Mouse (Mus musculus): ENCODE results near the gene Taf5.
A peak's percentile ranks its signal among the peaks of the same experiment; 100 is the strongest.

Taf5 gene

GRCm38 (mm10) chr19:47067924-47068611 is 522 bp downstream of the Taf5 start:
- DNase-seq (ENCODE audit: low spot score): peak; percentile 85

DNA sequence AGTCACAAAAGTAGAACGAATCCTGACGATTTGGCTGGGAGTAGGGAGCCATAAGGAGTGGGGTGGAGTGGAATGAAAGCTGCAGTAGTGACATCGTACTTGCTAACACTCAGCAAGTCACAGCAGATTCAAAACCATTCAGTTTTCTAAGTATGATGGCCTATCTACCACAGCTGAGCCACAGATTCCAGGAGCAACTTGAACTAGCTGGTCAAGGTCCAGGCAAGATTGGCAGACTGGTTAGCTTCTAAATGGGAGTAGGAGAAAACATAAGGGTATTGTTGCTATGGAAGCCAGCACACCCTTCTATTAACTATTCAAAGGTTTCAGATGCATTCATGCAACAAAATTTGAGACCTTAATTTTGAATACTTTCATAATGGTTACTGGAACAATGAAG is 20.7 kb downstream of the Taf5 start:
- no peak for DNase-seq (ENCODE audit: low spot score)

DNA sequence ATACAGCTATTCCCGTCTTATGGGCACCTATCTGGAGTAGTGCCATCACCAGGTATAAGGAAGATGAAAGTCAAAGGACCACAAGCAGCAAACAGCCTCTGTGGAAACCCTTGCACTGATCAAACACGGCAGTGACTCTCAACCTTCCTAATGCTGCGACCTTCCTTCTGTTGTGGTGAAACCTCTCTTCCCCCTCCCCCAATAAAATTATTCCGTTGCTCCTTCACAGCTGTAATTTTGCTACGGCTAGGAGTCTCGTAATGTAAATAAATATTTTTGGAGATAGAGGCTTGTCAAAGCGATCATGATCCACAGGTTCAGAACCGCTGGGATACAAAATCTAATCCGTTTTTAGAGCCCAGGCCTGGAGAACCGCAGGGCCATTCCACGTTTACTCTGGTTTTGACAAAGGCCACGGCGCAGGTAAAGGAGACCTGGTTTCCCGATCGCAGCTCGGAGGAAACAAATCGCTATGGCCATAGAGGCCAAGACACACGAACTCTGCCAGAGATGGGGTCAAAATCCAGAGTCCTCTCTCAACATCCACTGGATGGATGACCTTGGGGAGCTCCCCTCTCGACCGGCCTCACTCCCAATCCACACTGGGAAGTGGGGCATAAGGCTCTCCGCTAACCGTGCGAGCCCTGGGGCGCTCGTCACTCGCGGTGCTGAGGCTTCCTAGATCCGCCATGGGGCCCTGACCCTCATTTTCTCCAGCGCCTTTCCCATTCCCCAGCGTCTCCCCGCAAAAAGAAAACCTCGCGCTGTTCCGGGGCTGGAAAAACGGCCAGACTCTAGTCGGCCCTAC is 22.4 kb downstream of the Taf5 start:
- peak; percentile 12 for DNase-seq (ENCODE audit: low spot score)

GRCm38 (mm10) chr19:47090550-47091156 is 23.1 kb downstream of the Taf5 start, which contains the start of the genes Usmg5 and Pdcd11:
Gene Usmg5, minus strand, starts transcription at chr19:47090647.
Gene Pdcd11, plus strand, starts transcription at chr19:47090768.
- DNase-seq (ENCODE audit: low spot score): peak; percentile 94

DNA sequence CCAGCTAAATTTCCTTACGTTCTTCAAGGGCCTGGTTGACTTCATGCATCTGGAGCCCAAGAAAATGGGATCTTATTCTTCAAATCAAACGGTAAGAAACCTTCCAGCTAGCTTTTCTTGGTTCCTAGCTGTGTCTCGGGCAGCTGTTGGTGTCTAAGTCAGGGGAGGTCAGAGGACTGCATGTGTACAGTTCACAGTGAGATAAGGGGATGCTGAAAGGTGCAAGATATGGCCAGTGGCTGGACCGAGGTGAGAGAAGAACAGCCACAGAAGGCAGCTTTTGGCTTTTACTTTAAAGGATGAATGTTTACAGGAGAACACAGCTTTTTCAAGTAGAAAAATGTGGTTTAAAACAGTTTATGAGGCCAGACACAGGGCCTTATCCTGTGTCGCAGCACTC is 33.5 kb downstream of the Taf5 start:
- no peak for DNase-seq (ENCODE audit: low spot score)

- DNase-seq (ENCODE audit: low spot score): no peak
Measured at GRCm38 (mm10) chr19:47104641-47105271, 37.2 kb downstream of the Taf5 start.

DNA sequence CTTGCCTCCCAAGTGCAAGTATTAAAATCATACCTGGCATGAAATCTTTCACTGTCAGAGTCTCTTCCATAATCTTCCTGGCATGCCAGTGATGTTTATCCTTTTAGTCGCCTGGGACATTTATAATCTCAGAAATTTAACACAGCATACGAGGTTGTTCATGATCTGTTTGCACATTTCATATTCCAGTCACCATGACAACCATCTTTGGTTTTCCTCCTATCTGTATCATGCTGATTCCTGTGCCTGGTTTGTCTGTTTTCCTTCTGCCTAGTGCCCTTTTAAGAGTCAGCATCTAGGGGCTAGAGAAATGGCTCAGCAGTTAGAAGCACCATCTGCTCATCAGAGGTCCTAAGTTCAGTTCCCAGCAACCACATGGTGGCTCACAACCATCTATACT is 51.1 kb downstream of the Taf5 start:
- no peak for DNase-seq (ENCODE audit: low spot score)

DNA sequence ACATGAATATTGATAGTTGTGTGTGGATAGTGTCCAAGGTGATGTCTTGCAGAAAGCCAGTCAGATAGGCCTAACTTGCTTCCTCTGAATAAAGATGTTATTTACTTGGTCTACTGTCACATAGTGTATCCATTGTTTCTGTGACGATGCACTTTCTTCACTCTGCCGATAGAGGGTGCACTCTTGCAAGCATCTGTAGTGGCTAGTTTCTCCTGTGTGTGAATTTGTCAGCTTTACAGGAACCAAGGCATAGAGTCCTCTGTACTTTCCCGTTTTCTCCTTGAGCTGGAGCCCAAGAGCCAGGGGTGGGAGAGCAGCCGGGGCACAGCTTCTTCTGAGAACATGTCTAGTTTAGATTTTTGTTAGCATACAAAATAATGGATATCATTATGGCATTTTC is 53.5 kb downstream of the Taf5 start:
- DNase-seq (ENCODE audit: low spot score): peak; percentile 56

DNA sequence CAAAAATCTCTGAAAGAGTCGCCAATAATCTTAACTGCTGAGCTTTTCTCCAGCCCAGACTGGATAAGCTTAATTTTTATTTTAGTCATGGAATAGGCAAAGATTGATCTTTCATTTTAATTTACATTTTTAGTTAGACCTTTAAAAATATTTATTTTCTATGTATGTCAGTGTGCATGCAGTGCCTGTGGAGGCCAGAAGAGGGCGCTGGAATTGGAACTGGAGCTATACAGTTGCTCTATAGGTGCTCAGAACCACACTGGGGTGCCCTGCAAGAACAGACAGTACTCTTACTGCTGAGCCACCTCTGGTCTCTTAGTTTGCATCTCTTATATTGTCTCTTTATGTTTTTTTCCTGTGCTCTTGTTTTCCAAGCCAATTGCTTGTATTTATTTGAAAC is 55.3 kb downstream of the Taf5 start:
- peak; percentile 20 for DNase-seq (ENCODE audit: low spot score)

DNA sequence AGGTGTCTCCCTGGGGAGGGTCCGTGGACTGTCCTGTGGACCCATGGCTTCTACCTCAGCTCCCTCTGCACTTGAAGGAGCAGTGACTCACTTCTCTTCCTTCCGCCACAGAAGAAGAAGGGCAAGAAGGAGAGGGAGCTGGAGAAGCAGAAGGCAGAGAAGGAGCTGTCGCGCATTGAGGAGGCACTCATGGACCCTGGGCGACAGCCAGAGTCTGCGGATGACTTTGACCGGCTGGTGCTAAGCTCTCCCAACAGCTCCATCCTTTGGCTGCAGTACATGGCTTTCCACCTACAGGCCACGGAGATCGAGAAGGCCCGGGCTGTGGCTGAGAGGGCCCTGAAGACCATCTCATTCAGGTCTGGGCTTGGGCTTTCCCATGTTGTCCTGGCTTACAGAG is 60.6 kb downstream of the Taf5 start:
- DNase-seq (ENCODE audit: low spot score): no peak

DNA sequence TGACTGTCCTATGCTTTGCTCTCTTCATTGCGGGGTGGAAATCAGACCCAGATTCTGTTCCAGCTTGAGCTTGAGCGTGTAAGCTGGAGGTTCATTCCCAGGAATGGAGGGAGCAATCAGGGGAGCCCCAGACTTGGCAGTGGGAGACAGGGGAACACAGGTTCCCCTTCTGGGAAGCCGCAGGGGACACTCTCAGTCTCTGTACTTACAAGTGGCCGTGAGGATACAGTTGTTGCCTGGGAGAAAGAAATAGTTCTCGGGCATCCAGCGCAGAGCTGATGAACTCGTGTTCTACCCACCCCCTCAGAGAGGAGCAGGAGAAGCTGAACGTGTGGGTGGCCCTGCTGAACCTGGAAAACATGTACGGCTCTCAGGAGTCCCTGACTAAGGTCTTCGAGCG is 61.3 kb downstream of the Taf5 start:
- DNase-seq (ENCODE audit: low spot score): no peak

GRCm38 (mm10) chr19:47130551-47131125 is 63.1 kb downstream of the Taf5 start:
- no peak for DNase-seq (ENCODE audit: low spot score)
